Mouse (Mus musculus): ENCODE measurements around the gene Tsen54.

DNA sequence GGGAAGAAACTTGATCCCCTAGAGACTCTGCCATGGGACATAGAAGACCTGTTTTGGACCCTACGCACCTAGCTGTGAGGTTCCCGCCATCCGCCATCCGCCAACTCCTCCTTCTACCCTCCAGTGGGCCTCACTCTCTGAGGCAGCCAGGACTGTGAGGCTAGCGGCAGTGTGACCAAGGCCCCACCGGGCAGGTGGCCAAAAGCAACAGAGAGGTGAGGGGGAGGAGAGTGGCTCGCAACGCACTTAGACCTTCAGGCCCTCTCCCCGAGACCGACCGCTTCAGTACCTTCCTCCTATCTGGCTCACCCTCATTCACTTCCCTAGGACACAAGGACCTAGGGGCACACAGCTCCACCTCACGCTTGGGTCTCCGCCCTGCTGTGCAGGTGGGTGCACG lies 4.1 kb upstream of the Tsen54 start:
- no peak for TF ChIP-seq CTCF (IDR thresholded peaks at IDR 0.05; ENCODE audit: insufficient read depth, low read length)
- no peak for TF ChIP-seq POLR2A (IDR thresholded peaks at IDR 0.05; ENCODE audit: borderline replicate concordance, extremely low read depth, low read depth, low read length)

Measured in lung, adult 2 months (tissue).